ENCODE assay signal across 18 mouse cellular contexts in genomic region chr4:111900491-111900890, GRCm38 (mm10). TPM values are rescaled to one million over a fixed set of nuclear protein-coding genes. Genes with fewer than 3 reads are reported as not detected.
"Had no signal": no experiment of that assay in that cellular context is flagged by ENCODE, and none has a peak within 500 bp of the region (broad histone marks: within the 10 kb centered on the region; RNA-seq: fewer than 3 reads in every experiment).

No protein-coding gene starts in this region.

RNA-seq across cellular contexts. Expression of gene Slc5a9, which starts 2.2 kb away (rescaled TPM):
- polyA plus RNA-seq: cortical plate, adult 2 months; embryonic facial prominence, embryonic 10.5 days; embryonic facial prominence, embryonic 11.5 days; erythroblast, embryonic 14.5 days; forebrain, embryonic 10.5 days; forebrain, embryonic 11.5 days; forebrain, embryonic 12.5 days; forebrain, embryonic 13.5 days; forebrain, embryonic 14.5 days; forebrain, embryonic 15.5 days; forebrain, embryonic 16.5 days; frontal cortex, adult 2 months had no signal

RNA-seq across cellular contexts. Expression of gene Skint8, which starts 18.7 kb away (rescaled TPM):
- polyA plus RNA-seq: cortical plate, adult 2 months; embryonic facial prominence, embryonic 10.5 days; embryonic facial prominence, embryonic 11.5 days; embryonic facial prominence, embryonic 12.5 days; embryonic facial prominence, embryonic 13.5 days; erythroblast, embryonic 14.5 days; forebrain, embryonic 10.5 days; forebrain, embryonic 11.5 days; forebrain, embryonic 12.5 days; forebrain, embryonic 13.5 days; forebrain, embryonic 14.5 days; forebrain, embryonic 15.5 days; forebrain, embryonic 16.5 days; forebrain, postnatal 0 days; frontal cortex, adult 2 months; gonadal fat pad, adult 2 months; heart, adult 2 months; heart, embryonic 10.5 days had no signal
